Mouse (Mus musculus): ENCODE measurements around the gene Sfxn3. TPM values are rescaled to one million over a fixed set of nuclear protein-coding genes. Genes with fewer than 3 reads are reported as not detected.

The Sfxn3 gene
- polyA plus RNA-seq, 1 experiment: 43.4 TPM

DNA sequence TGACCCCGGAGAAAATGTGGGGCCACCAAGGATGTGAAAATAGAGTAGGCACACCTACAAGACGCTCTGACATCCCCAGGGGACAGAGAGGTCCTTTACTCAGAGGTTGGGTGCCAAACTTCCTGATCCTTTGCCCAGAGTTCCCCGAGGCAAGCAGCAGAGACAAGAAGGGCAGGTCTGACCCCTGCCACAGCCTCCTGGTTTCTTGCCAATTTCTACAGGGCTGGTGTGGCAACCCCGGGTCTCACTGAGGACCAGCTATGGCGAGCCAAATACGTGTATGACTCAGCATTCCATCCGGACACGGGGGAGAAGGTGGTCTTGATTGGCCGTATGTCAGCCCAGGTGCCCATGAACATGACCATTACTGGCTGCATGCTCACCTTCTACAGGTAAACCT is 2.2 kb downstream of the Sfxn3 start:
- Histone ChIP-seq H3K4me2 (ENCODE audit: low read depth) (peak overlapping the region; percentile 90), H3K4me3 (peak overlapping the region; percentile 59), H3K27me3 (ENCODE audit: control insufficient read depth, insufficient read depth, insufficient read length) (no peaks in the 10 kb centered on the region), H3ac (ENCODE audit: control insufficient read depth, insufficient read length) (no peak overlapping the region), H3K79me2 (ENCODE audit: control insufficient read depth, insufficient read depth) (peaks cover 22% of the 10 kb centered on the region), H3K36me3 (ENCODE audit: control insufficient read depth, insufficient read depth) (peaks cover 21% of the 10 kb centered on the region)
- TF ChIP-seq MYOD1 (IDR thresholded peaks at IDR 0.05; ENCODE audit: control insufficient read depth in 1 of 3, insufficient read length in 2 of 3, low read depth in 2 of 3) (no peak), MYOG (IDR thresholded peaks at IDR 0.05; ENCODE audit: control insufficient read depth in 1 of 3, insufficient read depth in 1 of 3, insufficient read length in 2 of 3, low read depth in 2 of 3) (no peak), USF1 (IDR thresholded peaks at IDR 0.05; ENCODE audit: low read depth) (no peak), MAX (IDR thresholded peaks at IDR 0.05; ENCODE audit: low read depth) (no peak), E2F4 (IDR thresholded peaks at IDR 0.05; ENCODE audit: insufficient read depth) (no peak), POLR2AphosphoS2 (IDR thresholded peaks at IDR 0.05; ENCODE audit: insufficient read length, low read depth) (peak; percentile 30), CEBPB (IDR thresholded peaks at IDR 0.05; ENCODE audit: insufficient read depth, poor library complexity, severe bottlenecking) (no peak), TCF12 (IDR thresholded peaks at IDR 0.05; ENCODE audit: insufficient read depth, poor library complexity, severe bottlenecking) (no peak)

DNA sequence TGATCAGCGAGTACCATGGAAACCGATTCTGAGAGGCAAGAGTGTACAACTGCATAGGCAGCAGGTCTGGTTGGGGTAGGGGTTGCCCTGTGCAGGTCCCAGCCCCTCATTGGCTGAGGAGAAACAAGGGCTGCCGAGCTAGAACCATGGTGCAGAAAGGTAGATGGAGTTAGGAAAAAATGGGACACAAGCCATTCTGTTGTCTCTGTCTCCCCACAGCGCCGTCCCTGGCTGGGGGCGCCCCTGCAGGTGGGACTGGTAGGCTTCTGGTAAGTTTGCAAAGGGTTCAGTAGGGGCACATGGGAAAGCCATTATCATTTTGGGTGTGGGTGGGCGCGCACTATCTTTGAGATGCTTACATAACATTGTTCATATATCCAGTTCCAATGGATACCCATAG is 6.1 kb downstream of the Sfxn3 start:
- H3K4me2 ChIP-seq (ENCODE audit: low read depth): no peak overlapping the region
- peaks cover 21% of the 10 kb centered on the region for H3K36me3 ChIP-seq (ENCODE audit: control insufficient read depth, insufficient read depth)
- H3ac ChIP-seq (ENCODE audit: control insufficient read depth, insufficient read length): no peak overlapping the region
- peaks cover 20% of the 10 kb centered on the region for H3K79me2 ChIP-seq (ENCODE audit: control insufficient read depth, insufficient read depth)
- TF ChIP-seq REST (IDR thresholded peaks at IDR 0.05; ENCODE audit: insufficient read depth, insufficient read length) (no peak), MAX (IDR thresholded peaks at IDR 0.05; ENCODE audit: low read depth) (no peak), POLR2A (IDR thresholded peaks at IDR 0.05; ENCODE audit: insufficient read length, low read depth) (no peak), MYOG (IDR thresholded peaks at IDR 0.05; ENCODE audit: control insufficient read depth in 1 of 3, insufficient read depth in 1 of 3, insufficient read length in 2 of 3, low read depth in 2 of 3) (no peak), SRF (IDR thresholded peaks at IDR 0.05; ENCODE audit: control insufficient read depth, insufficient read length, low read depth) (no peak), MYOD1 (IDR thresholded peaks at IDR 0.05; ENCODE audit: control insufficient read depth in 1 of 3, insufficient read length in 2 of 3, low read depth in 2 of 3) (no peak), TCF3 (IDR thresholded peaks at IDR 0.05; ENCODE audit: insufficient read length, low read depth) (no peak), E2F4 (IDR thresholded peaks at IDR 0.05; ENCODE audit: insufficient read depth) (no peak), POLR2AphosphoS2 (IDR thresholded peaks at IDR 0.05; ENCODE audit: insufficient read length, low read depth) (no peak), TCF12 (IDR thresholded peaks at IDR 0.05; ENCODE audit: insufficient read depth, poor library complexity, severe bottlenecking) (no peak), CEBPB (IDR thresholded peaks at IDR 0.05; ENCODE audit: insufficient read depth, poor library complexity, severe bottlenecking) (no peak), USF1 (IDR thresholded peaks at IDR 0.05; ENCODE audit: low read depth) (no peak)
- no peak overlapping the region for H3K4me3 ChIP-seq
- H3K27me3 ChIP-seq (ENCODE audit: control insufficient read depth, insufficient read depth, insufficient read length): no peaks in the 10 kb centered on the region

DNA sequence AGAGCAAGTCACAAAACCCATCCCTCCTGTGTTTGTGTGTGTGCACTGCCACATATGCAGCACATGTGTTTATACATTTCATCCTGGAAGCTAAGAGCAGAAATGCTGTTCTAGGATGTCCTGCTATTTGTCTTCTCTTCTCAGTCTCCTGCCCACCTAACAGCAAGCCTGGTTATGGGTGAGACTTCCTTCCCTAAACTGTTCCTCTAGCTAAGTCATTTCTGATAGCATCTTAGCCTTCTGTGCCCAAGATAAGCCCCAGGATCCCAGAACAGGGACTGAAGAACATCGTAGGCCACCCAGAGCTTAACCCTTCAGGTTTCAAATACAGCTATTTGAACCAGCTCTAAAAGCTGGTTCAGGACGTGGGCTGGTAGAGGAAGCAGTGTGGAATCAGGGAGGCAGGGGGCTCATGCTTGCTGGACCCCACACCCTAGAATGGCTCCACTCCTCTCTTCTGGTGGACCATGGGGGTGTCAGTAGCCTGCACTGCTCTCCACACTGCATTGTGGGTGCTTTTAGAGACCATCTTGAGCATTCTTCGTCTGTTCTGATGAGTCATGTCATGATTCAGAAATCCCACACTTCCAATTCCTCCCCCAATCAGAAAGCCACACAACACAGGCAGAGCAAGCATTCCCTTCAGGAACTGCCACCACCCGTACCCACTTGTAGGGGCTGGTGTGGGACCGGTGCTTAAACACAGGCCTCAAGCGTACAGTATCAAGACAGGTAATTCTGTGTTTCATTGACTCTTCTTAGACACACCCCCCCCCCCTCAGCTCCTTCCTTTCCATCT is 7.8 kb downstream of the Sfxn3 start:
- Histone ChIP-seq H3K27me3 (ENCODE audit: control insufficient read depth, insufficient read depth, insufficient read length) (no peaks in the 10 kb centered on the region), H3K36me3 (ENCODE audit: control insufficient read depth, insufficient read depth) (peaks cover 9% of the 10 kb centered on the region), H3K4me3 (no peak overlapping the region), H3K79me2 (ENCODE audit: control insufficient read depth, insufficient read depth) (peaks cover 4% of the 10 kb centered on the region), H3ac (ENCODE audit: control insufficient read depth, insufficient read length) (no peak overlapping the region), H3K4me2 (ENCODE audit: low read depth) (peak overlapping the region; percentile 80)
- TF ChIP-seq POLR2AphosphoS2 (IDR thresholded peaks at IDR 0.05; ENCODE audit: insufficient read length, low read depth) (peak; percentile 73), USF1 (IDR thresholded peaks at IDR 0.05; ENCODE audit: low read depth) (no peak), POLR2A (IDR thresholded peaks at IDR 0.05; ENCODE audit: insufficient read length, low read depth) (peak; percentile 34)

DNA sequence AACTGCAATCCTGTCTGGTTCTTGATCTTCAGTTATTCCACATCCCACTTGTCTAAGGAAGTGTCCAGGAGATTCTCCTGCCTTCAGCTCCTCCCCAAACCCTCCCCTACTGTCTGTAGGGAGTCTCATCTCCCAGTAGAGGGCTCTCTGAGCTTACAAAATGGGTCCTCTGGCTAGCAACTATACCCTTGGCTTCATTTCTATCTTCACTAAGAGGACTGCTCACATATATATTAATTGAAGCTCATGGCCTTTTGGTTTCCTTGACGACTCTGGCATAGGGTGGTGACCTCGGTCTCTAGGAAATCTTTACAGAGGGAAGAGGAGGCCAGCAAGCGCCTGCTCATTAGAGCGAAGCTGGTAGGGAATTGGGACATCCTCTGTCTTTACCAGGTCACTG is 9.1 kb downstream of the Sfxn3 start:
- H3K4me2 ChIP-seq (ENCODE audit: low read depth): peak overlapping the region; percentile 80

More for the DNA sequence above, 9.1 kb downstream of the Sfxn3 start:
- H3K4me3 ChIP-seq: no peak overlapping the region
- no peak overlapping the region for H3ac ChIP-seq (ENCODE audit: control insufficient read depth, insufficient read length)
- no peaks in the 10 kb centered on the region for H3K27me3 ChIP-seq (ENCODE audit: control insufficient read depth, insufficient read depth, insufficient read length)
- TF ChIP-seq MYOD1 (IDR thresholded peaks at IDR 0.05; ENCODE audit: control insufficient read depth in 1 of 3, insufficient read length in 2 of 3, low read depth in 2 of 3) (no peak), POLR2A (IDR thresholded peaks at IDR 0.05; ENCODE audit: insufficient read length, low read depth) (no peak), CEBPB (IDR thresholded peaks at IDR 0.05; ENCODE audit: insufficient read depth, poor library complexity, severe bottlenecking) (no peak), MYOG (IDR thresholded peaks at IDR 0.05; ENCODE audit: control insufficient read depth in 1 of 3, insufficient read depth in 1 of 3, insufficient read length in 2 of 3, low read depth in 2 of 3) (no peak), REST (IDR thresholded peaks at IDR 0.05; ENCODE audit: insufficient read depth, insufficient read length) (no peak), TCF3 (IDR thresholded peaks at IDR 0.05; ENCODE audit: insufficient read length, low read depth) (no peak)
- peaks cover 6% of the 10 kb centered on the region for H3K36me3 ChIP-seq (ENCODE audit: control insufficient read depth, insufficient read depth)
- no peaks in the 10 kb centered on the region for H3K79me2 ChIP-seq (ENCODE audit: control insufficient read depth, insufficient read depth)
